Mouse (Mus musculus) ovary, postnatal 14 days (tissue): ENCODE results near the gene Smarca2.

Experiments used
- DNase-seq: peaks from one replicate; pipeline ENCODE4 v3.0.0; 2022; ENCODE audit warnings: low spot score

Smarca2 gene

DNA sequence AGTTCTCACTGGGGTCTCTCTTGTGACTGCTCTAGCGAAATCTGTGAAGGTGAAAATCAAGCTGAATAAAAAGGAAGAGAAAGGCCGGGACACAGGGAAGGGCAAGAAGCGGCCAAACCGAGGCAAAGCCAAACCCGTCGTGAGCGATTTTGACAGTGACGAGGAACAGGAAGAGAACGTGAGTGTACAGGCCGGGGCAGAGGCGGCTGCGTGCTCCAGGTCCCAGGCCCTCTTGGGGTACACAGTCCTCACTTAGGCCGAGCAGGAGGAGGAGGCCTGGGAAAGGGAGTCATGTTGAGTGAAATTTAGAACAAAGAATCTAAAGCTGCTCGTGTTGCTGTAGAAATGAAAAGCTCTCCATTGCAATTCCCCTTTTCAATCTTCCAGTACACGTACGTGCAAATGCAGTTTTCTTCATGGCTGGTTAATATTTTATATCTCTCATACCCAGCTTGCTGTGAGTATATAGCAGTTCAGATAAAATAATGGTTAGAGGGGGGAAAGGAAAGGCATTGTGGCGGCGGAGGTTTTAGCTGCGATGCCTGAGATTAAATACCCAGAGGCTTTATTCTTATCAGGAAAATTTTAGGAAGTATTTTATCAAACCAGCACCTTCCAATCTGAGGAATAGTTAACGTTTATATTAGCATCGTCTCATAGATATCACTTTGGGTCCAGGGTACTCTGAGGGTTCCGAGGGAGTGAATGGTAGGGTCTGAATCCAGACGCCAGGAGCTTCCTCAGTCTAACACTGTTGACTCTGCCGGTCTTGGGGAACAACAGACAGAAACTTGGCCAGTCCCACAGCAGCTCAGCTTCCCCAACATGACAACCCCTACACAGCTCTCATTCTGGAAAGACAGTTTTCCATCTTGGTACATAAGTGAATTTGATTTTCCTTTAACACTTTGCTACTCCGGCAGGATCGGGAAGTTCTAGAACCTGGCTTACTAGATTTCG is 171.5 kb downstream of the Smarca2 start:
- no peak for DNase-seq

DNA sequence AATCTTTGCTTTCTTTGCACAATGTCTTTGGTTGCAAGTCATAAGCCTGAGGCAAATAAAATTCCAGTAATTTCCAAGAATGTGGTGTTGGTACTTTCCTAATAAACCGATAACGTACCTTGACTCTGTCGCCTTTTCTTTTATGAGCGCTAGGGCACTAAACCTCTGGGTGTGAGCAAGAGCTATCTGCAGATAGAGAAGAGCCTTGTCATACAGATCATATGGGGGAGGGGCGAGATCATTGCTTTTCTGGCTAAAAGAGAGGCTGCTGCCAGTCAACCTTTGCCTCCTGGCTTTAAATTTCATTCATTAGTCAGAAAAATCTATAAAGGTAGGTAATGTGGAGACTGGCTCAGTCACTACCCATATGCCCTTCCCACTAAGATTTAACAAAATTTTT is 173.3 kb downstream of the Smarca2 start:
- DNase-seq, result no peak

DNA sequence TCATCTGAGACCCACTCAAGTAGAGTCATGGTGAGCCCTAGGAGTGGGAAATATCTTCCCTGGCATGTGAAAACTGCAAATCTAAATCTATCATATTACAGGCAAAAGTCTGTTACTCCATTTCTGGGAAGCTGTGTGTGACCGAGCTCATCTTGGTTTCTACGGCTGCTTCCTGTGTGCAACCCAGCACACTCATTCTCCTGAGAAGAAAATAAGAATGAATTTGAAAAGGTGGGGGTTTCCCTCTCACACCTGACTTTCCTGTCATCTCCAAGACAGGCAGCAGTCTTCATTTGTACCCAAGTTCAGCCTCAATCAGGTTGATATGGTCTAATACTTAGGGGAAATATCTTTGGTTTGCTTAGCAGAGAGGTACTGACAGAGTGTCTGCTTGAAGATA is 176.4 kb downstream of the Smarca2 start:
- DNase-seq, result no peak

DNA sequence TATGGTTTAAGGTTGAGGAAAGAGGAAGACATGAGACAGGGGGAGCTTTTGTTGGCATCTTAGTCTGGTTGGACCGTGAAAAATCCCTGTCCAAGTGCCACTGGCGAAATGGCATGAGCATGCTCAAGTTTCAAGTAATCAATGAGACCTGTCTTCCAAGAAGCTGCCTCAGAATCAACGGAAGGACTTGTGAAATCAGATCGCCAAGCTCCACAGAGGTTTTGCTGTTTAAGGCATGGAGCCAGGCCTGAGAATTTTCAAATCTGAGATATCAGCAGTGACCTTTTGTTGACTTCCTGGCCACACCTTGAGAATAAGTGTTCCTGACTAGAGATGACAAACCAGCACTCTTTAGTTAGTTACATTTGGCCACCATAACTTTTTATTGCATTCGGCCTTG is 183.6 kb downstream of the Smarca2 start:
- DNase-seq, result no peak

DNA sequence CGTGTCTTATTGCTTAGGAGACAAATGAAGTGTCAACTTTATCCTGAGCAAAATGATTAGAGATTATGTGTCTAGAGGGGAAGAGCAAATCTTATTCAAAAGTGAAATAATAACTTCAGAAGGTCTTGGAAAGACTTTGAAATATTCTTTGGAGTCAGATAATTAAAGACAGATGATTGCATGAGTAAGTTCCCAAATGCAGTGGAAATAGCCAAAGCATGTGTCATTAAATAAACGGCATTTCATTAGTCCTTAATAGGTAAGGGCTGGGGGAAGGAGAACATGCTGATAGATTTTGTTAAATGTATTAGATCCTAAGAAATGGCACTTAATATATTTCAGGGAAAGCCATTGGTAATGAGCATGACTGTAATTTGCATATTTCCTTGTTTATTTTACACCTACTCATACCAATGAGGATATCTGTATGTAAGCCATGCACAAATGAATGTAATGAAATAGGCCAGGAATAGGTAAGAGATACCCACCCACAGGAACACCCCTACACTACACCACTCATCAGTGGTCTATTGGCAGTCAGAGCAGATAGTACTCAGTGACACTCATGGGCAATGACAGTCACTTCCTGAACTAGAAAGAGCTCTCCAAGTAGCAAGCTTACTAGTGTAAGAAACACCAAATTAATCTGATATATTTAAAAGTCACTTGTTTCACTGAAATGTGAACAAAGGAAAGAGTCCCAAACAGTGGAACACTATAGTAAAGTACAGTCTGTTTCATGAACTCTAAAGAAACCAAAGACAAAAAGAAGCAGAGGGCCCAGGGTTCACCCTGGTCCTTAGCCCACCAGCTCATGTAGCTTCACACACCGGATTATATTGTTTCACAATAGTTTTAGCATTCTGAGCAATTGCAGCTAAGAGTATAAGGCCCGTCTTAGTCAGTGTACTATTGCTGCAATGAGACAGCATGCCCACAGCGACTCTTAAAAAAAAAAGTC is 185.8 kb downstream of the Smarca2 start:
- DNase-seq, result no peak

DNA sequence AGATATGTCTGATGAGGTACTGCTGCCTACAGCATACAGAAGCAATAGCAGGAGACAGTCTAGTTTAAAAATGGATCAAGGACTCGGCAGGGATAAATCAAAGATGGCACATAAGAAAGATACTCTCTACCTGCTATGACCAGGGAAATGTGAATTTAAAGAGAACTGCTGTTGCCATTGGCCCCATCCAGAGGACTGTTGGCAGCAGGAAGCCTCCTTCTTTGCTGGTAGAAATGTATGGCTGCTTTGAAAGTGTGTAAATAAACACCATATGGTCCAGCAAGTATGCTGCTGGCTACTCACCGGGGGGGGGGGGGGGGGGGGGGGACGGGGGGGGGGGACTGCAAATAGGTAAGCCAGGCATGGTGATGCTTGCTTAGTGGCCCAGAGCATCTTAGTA is 189.5 kb downstream of the Smarca2 start:
- DNase-seq, result no peak

DNA sequence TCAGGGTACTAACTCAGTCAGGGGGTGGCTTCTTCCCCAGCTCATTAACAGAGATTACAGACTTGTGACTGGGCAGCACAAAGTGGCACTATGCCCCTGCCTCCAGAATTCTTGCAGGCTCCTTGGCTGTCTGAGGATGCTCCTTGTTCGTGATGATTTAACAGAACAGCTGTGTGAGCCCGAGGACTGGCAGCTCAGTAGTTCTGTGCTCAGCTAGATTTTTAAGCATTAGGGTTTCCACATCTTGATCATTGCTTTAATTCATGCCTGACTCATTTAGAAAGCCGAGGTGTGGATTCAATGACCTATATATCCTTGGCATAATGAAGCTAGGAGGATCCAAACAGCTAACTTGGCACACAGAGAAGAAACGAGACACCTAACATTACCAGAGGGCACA is 191.2 kb downstream of the Smarca2 start:
- DNase-seq, result no peak

DNA sequence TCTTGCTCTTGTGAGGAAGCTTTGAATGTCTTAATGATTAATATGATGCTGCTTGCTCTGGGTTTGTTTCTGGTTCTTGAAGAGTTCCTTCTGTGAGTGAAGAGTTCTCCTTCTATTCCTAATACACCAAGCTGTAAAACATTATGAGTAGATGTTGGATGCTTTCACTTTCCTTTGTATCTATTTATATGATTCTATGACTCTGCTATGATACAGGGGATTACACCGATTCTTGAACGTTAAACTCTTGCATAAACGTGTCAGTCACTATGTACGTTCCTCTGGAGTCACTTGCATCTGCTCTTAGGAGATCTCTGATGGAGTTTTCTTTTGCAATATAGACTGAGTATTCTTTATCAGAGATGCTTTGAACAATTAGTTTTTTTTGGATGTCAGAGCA is 199.6 kb downstream of the Smarca2 start:
- no peak for DNase-seq

DNA sequence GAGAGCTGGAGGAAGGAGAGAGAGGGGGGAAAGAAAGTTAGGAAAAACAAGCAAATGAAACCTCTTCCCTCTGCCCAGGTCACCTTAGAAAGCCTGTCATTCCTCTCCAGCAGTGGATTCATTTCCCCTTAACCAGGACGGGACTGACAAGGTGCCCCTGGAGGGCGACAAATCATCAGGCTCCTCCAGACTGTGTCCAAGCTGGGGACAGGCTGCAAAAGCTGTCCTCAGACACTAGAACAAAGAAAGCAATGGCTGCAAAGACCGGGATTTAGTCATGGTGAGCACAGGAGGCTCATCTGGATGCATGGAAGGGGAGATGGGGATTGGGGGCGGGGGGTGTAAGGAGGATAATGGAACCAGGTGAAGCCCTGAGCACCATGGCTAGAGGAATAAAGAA is 209.8 kb downstream of the Smarca2 start:
- no peak for DNase-seq

DNA sequence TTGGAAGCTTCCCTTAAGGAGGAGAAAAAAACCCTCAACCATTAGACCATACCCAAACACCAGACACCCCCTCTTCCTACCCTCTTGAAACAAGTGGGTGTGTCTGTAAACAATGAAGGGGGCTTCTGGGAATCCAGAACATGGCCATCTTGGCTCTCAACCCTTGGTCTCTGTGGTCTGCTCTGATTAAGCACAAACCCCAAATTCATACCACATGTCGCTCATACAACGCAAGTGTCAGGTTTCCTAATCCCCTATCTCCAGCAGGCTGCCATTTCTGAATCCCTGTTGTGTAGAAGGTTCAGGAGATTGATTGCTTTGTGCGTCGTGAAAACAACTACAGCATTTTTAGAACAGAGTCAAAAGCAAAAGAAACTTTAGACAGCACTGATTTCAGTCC is 213.1 kb downstream of the Smarca2 start:
- no peak for DNase-seq
